In the genomic region with DNA sequence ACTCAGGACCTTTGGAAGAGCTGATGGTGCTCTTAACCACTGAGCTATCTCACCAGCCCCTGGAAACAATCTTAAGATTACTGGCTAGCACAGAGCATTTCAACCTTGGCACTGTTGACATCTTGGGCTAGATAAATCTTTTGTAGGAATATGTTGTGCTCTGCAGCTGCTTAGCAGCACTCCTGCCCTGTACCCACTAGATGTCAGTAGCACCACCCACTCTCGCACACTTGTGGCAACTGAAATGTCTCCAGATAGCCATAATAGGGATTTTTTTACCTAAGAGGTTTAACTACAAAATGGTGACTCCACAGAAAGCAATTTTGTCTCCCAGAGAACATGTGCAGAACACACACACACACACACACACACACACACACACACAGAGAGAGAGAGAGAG, we compare ENCODE assay signal across 9 mouse cellular contexts. TPM values are rescaled to one million over a fixed set of nuclear protein-coding genes. Genes with fewer than 3 reads are reported as not detected.
DNase-seq lines count a peak whose midpoint lies in the region; ATAC-seq and TF ChIP-seq lines count a peak whose summit lies in the region.
"Had no signal": no experiment of that assay in that cellular context is flagged by ENCODE, and none has a peak within 500 bp of the region (broad histone marks: within the 10 kb centered on the region; RNA-seq: fewer than 3 reads in every experiment).

No protein-coding gene starts in this region.

- TF ChIP-seq RAD21 in CH12.LX (IDR thresholded peaks at IDR 0.05; ENCODE audit: low read depth, low read length): peak; percentile 66

- H3K27me3 ChIP-seq in hindbrain, embryonic 11.5 days (ENCODE audit: control insufficient read depth, insufficient read depth, low read length): no peaks in the 10 kb centered on the region; the same call in 1 of the 2 replicates
- H3K27me3 ChIP-seq in hindbrain, embryonic 12.5 days: peaks cover 19% of the 10 kb centered on the region
- H3K27me3 ChIP-seq in CH12.LX (replicated peaks): no peaks in the 10 kb centered on the region

- no peaks in the 10 kb centered on the region for H3K9me3 ChIP-seq in hindbrain, embryonic 11.5 days (ENCODE audit: control insufficient read depth, low read length)
- H3K9me3 ChIP-seq in hindbrain, embryonic 12.5 days (replicated peaks): no peaks in the 10 kb centered on the region
- H3K9me3 ChIP-seq in CH12.LX (replicated peaks; ENCODE audit: low read length): no peaks in the 10 kb centered on the region
- H3K9me3 ChIP-seq: lung, embryonic 15.5 days had no signal

- no peak for ATAC-seq in hindbrain, embryonic 11.5 days (ENCODE audit: low FRiP score)
- ATAC-seq in hindbrain, embryonic 12.5 days (ENCODE audit: low FRiP score): no peak
- peak; percentile 53; the same call in 1 of the 2 replicates for ATAC-seq in granulocyte monocyte progenitor cell, adult 5-6 weeks (replicated peaks; ENCODE audit: poor library complexity, severe bottlenecking)

- in situ Hi-C loops in CH12.LX (cut with MboI; ENCODE audit: low pct_ligation_motif_present, low pct_unique_long_range_greater_than_20kb, low sequenced_read_pairs): no loop called here

- TF ChIP-seq EP300 in CH12.LX (IDR thresholded peaks at IDR 0.05; ENCODE audit: low read length): no peak

- TF ChIP-seq CTCF in CH12.LX (conservative IDR thresholded peaks at IDR 0.05 in 1 of 2, IDR thresholded peaks at IDR 0.05 in 1 of 2; ENCODE audit: low read depth in 2 of 2, low read length in 2 of 2): peak; percentile 21 to 74; a peak in 3 of 4 replicates

- H3K9ac ChIP-seq in hindbrain, embryonic 11.5 days (ENCODE audit: low read depth, low read length): no peak overlapping the region
- no peak overlapping the region for H3K9ac ChIP-seq in hindbrain, embryonic 12.5 days
- H3K9ac ChIP-seq in CH12.LX (ENCODE audit: insufficient read depth, low read depth): no peak overlapping the region
- H3K9ac ChIP-seq: lung, embryonic 15.5 days had no signal

- no peaks in the 10 kb centered on the region for H3K36me3 ChIP-seq in hindbrain, embryonic 11.5 days (ENCODE audit: control insufficient read depth, insufficient read depth, low read length)
- H3K36me3 ChIP-seq in hindbrain, embryonic 12.5 days: no peaks in the 10 kb centered on the region
- H3K36me3 ChIP-seq in CH12.LX (replicated peaks in 1 of 2; ENCODE audit: control insufficient read depth in 1 of 2, insufficient read depth in 1 of 2, low read length in 1 of 2): no peaks in the 10 kb centered on the region
- H3K36me3 ChIP-seq: lung, embryonic 15.5 days had no signal

- no peaks in the 10 kb centered on the region for H3K79me2 ChIP-seq in CH12.LX (replicated peaks; ENCODE audit: control insufficient read depth, extremely low read depth, insufficient read depth, poor library complexity, severe bottlenecking)

- H3K27ac ChIP-seq in hindbrain, embryonic 11.5 days (ENCODE audit: low read depth, low read length): no peak overlapping the region
- H3K27ac ChIP-seq in hindbrain, embryonic 12.5 days: no peak overlapping the region
- no peak overlapping the region for H3K27ac ChIP-seq in CH12.LX (ENCODE audit: insufficient read depth, low read depth)
- H3K27ac ChIP-seq: lung, embryonic 15.5 days had no signal

- 33% methylated on average over 1 of the region's 1 CpGs for WGBS in hindbrain, embryonic 11.5 days
- WGBS in hindbrain, embryonic 12.5 days: 38% methylated on average over 1 of the region's 1 CpGs

- no peak for TF ChIP-seq POLR2A in CH12.LX (IDR thresholded peaks at IDR 0.05; ENCODE audit: low read depth, low read length)

- no peak overlapping the region for H3K4me2 ChIP-seq in hindbrain, embryonic 11.5 days (replicated peaks; ENCODE audit: low read depth, low read length)
- H3K4me2 ChIP-seq in hindbrain, embryonic 12.5 days (replicated peaks): no peak overlapping the region
- H3K4me2 ChIP-seq in CH12.LX (ENCODE audit: insufficient read depth, low read depth, poor library complexity, severe bottlenecking): 0 out of 2 replicates have a peak overlapping the region, but pooled peaks have one; percentile 21
- H3K4me2 ChIP-seq: lung, embryonic 15.5 days had no signal

- DNase-seq in hindbrain, embryonic 11.5 days (ENCODE audit: low spot score): peak; percentile 20
- peak; percentile 55 for DNase-seq in CH12.LX (ENCODE audit: extremely low read depth)
- peak; percentile 3 for DNase-seq in adrenal gland, adult 8-10 months
- DNase-seq in layer of hippocampus, postnatal 10 days (ENCODE audit: low spot score in 2 of 2): peak; percentile 22 to 35
- peak; percentile 13 for DNase-seq in skeletal muscle tissue, adult 2 months (ENCODE audit: low read depth, low spot score)
- DNase-seq in spleen, adult 12 weeks (ENCODE audit: low spot score): no peak

- no peak overlapping the region for H3K4me3 ChIP-seq in hindbrain, embryonic 11.5 days (ENCODE audit: low read depth, low read length)
- H3K4me3 ChIP-seq in hindbrain, embryonic 12.5 days: no peak overlapping the region
- H3K4me3 ChIP-seq in CH12.LX (replicated peaks in 1 of 3; ENCODE audit: low read depth in 2 of 3, low read length in 2 of 3, poor library complexity in 1 of 3): no peak overlapping the region
- H3K4me3 ChIP-seq: lung, embryonic 15.5 days had no signal

- dilution Hi-C loops in CH12.LX (cut with MboI; ENCODE audit: extremely low pct_ligation_motif_present, extremely low pct_unique_long_range_greater_than_20kb, low sequenced_read_pairs): no loop called here

- H3K4me1 ChIP-seq in hindbrain, embryonic 11.5 days (replicated peaks; ENCODE audit: control insufficient read depth, insufficient read depth, low read length): no peaks in the 10 kb centered on the region
- no peaks in the 10 kb centered on the region for H3K4me1 ChIP-seq in hindbrain, embryonic 12.5 days
- H3K4me1 ChIP-seq in CH12.LX (ENCODE audit: control insufficient read depth in 1 of 2, insufficient read depth in 2 of 2): no peaks in the 10 kb centered on the region
- H3K4me1 ChIP-seq: lung, embryonic 15.5 days had no signal

TF ChIP-seq in CH12.LX, 34 proteins besides CTCF, POLR2A, EP300 and RAD21:
- TF ChIP-seq E2F4 (IDR thresholded peaks at IDR 0.05; ENCODE audit: insufficient replicate concordance, low read depth, low read length) (no peak), ZC3H11A (IDR thresholded peaks at IDR 0.05; ENCODE audit: low read depth, low read length) (peak; percentile 11; the same call in 1 of the 2 replicates), JUN (IDR thresholded peaks at IDR 0.05; ENCODE audit: insufficient read depth, low read depth, low read length) (no peak), ZNF384 (IDR thresholded peaks at IDR 0.05; ENCODE audit: low read depth, low read length) (peak; percentile 50), SMC3 (IDR thresholded peaks at IDR 0.05; ENCODE audit: low read depth, low read length) (peak; percentile 72), IRF4 (IDR thresholded peaks at IDR 0.05; ENCODE audit: low read depth, low read length) (no peak)

RNA-seq across cellular contexts. Expression of a gene that starts 11.7 kb away (rescaled TPM):
- 0.07 TPM in 1 of 2 replicates, not detected in the other for polyA plus RNA-seq in hindbrain, embryonic 11.5 days (2014; fragmentation: Nextera tagmentation; extraction: Ambion mirVana)
- not detected in 2 replicates for polyA plus RNA-seq in hindbrain, embryonic 12.5 days (2016; fragmentation: Nextera tagmentation; extraction: Ambion mirVana)
- total RNA-seq in CH12.LX (2012; rRNA removed): not detected in 2 replicates
- total RNA-seq in CH12.LX (2014; rRNA removed): not detected in 2 replicates
- not detected in 2 replicates for polyA plus RNA-seq in CH12.LX (2012; ENCODE audit: insufficient read length, low read depth)
- total RNA-seq in adrenal gland, adult 8-10 months (2022): not detected
- total RNA-seq in granulocyte monocyte progenitor cell, adult 5-6 weeks (2014; fragmentation: Nextera tagmentation): not detected in 2 replicates
- total RNA-seq in granulocyte monocyte progenitor cell, adult 5-6 weeks (2017): not detected in 2 replicates
- not detected for total RNA-seq in layer of hippocampus, postnatal 10 days (2021)
- polyA plus RNA-seq: lung, embryonic 15.5 days had no signal
